Mouse (Mus musculus): ENCODE results near the gene Fut1.
"Not testable (repeated sequence)": the region's sequence is repeated elsewhere in the genome, so short reads cannot be mapped to it uniquely, and the experiment has no call there.

Gene Fut1

DNA sequence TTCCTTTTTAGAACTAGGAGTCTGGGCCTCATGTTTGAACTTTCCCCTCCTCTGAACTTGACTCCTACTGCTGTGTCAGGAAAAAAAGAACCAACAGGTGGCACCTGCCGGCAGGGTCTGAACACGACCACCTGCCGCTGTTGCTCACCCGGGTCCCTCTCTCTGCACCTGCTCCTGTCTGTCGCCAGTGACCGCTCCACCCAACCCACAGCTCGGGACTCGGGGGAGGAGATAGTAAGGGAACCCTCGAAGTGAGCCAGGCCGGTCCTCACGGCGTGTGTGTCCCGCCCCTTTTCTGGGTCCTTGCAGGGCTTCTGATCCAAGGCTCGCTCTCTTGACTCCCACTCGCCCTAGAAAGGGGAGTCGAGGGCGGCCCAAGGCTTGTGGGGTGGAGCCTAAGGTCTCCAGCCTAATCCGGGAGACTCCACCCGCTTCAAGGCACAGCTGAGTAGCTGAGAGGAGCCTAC, 22.5 kb downstream of the Fut1 start, which contains the start of gene Mamstr:
Gene Mamstr, plus strand, starts transcription at position 417 of the 467 bp plus-strand sequence.
- no peak for DNase-seq (ENCODE audit: low spot score)

DNA sequence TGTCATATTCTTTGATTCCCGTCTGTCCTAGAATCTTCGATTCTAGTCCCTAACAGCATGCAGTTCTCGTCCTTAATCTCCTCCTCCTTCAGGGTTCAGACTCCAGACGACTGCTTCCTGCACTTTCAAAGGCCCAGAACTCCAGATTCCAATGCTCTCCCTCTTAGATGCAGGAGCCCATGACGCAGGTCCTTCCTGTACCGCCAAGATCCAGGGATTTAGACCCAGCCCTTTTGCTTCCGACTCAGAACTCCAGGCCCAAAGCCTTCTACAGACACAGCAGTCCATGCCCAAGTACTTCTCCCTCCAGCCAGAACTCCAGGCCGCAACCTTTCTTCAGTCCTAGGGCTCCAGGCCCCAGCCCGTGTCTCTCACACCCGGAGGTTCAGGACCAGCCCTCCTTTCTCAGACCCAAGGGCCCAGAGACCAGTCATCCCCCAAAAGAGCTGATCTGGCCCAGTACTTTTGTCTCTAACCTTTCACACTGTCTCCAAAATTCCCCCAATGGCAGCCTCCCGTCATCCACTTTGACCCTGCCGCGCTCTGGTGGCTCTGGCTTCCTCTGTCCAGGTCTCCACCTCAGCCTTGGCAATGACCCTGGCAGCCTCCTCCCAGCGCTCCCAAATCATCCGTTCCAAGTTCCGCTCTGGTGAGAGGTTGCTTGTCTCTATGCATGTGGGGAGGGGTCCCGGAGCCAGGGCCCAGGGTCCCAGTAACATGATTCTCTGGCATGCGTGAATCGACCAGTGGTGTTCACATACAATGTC, 23.3 kb downstream of the Fut1 start:
- no peak for DNase-seq (ENCODE audit: low spot score)

DNA sequence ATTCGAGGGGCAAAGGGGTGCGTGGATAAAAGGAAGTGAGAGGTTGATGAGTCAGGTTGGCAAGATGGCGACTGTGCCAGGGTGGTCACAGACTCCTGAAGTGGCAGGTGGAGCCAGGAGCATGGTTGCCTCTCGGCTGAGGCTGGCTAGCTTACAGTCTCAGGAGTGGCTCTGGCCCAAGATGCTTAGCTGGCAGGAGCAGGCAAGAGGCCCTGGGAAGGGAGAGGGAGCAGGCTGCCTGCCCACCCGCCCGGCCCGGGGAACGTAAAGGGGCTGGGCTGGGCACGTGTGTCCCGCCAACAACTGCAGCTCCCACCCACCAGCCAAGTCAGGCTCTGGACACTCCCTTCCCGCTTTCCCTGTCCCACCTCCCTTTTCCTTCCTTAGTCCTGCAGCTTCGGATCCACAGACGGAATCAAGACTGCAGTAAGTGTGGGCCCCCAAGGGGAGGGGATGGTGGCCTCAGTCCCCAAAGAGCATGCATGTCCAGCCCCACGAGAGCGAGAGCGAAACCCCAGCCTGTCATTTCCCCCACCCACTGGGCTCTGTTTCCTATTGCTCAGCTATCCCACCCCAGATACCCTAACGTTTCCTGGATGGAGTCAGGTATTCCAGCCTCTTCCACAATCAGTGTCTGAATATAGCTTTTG, 24.4 kb downstream of the Fut1 start:
- no peak for DNase-seq (ENCODE audit: low spot score)

DNA sequence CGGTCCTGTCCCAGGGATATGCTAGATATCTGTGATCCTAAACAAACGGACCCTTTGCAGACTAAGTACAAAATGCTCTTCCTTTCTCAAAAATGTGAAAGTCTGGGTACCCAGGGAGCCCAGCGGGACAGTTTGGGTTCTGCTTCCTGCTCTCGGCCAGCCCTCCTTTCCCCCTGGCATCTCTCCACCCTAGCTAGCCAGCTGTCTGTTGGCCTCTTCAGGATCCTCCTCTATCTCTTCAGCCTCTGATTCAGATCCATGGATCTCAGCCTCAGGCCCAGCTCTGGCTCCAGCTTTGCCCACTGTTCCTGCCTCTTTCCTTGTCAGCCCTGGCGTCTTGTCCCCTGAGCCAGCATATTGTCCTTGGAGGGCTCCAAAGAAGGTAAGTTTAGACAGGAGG, 25.0 kb downstream of the Fut1 start:
- DNase-seq (ENCODE audit: low spot score): no peak

DNA sequence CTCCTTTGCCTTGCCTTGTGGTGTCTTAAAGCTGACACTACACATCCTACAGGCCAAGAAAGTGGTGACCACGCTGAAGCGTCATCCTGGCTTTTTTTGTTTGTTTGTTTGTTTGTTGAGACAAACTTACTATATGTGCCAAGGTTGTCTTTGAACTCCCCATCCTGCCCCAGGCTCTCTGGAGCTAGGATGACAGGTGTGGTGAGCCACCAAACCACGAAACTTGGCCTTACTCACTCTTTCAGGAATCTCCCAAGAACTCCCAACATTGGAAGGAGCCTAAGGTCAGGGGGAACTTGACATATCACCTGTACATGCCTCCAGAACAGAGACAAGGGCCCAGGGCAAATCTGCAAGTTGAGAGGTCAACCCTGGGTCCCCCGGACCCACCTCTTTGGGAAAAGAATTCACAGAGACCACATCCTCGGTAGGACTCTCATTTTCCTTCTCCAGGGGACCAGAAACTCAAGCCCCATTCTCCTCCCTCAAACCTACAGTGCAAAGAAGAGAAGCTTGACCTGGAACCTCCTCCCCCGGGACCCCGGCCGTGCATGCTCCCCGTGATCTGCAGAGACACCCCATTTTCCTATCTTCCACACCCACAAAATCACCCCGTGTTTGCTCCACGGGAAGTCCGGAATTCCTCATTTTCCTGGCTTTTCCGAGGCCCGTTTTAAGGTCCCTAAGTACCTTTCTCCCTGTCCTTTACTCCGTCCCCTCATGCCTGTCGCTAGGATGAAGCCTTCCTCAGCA, 25.6 kb downstream of the Fut1 start:
- no peak for DNase-seq (ENCODE audit: low spot score)

DNA sequence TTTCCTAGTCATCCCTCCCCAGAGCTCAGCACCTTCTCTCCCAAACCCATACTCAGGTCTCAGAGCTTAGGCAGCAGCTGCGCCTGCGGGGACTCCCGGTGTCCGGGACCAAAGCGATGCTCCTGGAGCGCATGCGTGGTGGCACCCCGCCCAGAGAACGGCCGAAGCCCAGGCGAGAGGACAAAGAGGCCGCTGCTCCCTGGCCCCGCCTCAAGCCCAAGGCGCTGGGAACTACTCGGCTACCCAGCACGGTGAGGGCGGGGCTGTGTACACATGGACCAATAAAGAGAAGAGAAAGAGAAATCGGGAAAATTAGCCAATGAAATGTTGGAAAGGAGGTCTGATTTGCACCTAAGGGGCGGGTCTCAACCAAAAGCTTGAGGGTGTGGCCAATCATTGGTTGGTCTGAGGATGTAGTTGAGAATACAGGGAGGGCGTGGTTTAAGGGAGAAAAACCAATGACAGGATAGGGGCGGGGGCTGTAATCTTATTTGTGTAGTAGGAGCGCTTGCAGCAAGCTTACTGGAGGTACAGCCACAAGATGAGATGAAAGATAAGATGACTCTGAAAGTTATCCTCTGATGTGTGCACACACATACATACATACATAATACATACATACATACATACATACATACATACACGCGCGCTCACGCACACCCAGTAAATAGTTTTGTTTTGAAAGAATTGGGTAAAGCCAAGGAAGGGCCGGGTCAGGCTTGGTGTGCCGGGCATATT, 26.5 kb downstream of the Fut1 start:
- DNase-seq (ENCODE audit: low spot score): peak; percentile 94

DNA sequence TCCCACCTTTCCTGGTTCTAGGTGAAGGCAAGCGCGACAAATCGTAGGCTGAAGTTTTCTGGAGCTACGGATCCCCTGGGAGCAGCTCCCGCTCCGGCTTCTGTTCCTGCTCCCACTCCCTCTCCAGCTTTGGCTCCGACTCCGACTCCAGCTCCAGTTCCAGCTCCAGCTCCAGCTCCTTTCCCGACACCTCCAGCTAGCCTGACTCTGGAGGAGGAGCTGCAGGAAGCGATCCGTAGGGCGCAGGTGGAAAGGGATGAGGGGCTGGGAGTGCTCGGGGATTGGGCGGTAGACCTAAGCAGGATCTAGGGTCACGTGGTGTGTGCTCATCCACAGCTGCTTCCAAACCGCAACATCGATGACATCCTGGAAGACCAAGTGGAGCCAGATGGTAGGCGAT, 27.1 kb downstream of the Fut1 start:
- DNase-seq (ENCODE audit: low spot score): peak; percentile 78

DNA sequence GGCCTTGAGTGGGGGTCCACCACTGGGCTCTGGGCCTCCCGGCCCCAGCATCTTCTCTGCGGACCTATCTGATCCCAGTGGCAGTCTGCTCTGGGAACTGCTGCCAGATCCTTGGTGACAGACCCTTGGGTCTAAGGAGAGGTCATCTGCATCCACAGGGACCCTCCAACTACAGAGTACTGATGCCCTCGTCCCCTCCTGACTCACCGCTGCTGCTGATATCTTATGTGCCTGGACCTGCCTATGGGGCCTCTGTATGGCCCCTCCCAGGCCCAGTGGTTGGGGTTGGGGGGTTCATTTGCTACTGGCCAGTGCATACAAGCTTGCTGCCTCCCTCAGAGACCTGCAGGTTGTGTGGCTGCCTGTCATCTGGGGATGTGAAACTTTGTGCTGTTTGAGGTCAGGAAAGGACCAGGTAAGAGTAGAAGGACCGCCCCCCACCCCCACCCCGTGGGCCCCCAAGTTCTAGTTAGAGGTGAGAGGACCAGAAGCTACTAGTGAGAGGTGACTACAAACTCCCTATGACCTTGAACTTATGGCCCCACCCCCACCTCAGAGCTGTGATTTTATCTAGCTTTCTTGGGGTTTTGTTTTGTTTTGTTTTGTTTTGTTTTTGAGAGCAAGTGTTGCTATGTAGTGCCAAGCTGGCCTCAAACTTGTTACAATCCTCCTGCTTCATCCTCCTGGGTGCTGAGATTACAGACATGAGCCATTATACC, 27.9 kb downstream of the Fut1 start:
- no peak for DNase-seq (ENCODE audit: low spot score)

DNA sequence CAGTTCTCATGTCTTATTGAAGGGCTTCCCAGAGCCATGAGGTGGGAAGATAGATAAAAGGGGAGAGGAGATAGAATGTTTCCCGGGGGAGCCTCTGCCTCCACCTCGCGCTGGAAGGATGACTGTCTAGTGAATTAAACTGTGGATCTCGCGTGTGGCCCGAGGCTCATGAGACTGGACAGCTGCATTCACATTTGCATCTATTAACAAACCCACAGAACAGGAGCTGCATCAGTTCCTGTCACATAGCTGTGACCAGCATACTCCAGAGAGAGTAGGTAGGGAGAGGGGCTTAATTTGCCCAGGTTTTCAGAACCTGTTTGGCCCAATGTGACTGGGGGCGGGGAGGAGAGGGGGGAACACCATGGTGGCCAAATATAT, 28.5 kb downstream of the Fut1 start:
- DNase-seq (ENCODE audit: low spot score): no peak

DNA sequence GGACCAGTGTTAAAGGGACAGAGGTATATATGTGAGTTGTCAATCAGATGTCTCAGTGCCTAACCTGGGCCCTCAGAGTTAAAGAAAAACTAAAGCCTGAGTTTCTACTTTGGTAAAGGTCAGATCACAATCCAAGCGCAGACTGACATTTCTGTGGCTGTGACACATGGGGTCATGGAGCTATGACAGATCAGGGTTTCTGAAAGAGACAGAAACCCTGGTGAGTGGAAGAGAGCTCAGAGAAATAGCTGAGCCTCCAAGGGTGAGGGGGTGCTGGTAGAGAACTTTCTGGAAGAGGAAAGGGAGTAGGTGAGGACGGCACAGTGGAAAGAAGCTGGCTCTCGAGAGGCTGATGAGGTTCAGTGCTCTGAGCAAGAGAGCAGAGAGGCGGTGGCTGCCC, 29.6 kb downstream of the Fut1 start:
- DNase-seq (ENCODE audit: low spot score): no peak

DNA sequence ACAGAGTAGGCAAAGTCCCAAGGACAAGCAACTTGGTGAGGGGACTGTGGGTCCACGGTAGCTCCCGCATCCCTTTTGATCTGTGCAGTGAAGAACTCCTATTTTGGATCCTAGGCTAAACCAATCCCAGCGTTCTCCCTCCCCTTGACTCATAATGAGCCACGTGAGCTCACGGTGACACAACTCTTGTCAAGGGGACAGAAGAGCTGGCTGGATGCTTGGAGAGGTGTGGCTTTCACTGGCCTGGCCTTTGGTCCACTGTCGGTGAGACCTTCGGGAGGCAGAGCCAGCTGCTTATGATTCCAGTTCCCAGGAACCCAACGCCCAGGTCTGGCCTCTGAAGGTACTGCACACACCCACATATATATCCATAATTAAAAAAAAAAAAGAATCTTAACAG, 32.3 kb downstream of the Fut1 start:
- DNase-seq (ENCODE audit: low spot score): no peak

DNA sequence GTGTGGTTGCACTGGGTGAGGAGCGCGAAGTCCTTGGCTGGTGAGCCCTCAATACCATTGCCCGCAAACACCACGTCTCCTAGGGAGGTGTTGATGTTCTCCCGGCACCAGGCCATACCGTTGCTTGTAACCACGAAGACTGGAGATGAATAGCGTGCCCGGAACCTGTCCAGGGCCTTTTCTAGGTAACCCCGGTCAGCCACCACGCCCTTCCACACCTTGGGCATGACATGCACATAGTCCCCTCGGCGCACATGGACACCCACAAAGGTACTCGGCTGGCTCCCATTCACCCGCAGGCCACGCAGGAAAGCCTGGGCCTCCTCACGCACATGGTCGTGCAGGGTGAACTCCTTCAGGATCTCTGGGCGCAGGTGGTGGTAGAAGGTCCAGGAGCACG, 33.4 kb downstream of the Fut1 start:
- not testable (repeated sequence) for DNase-seq (ENCODE audit: low spot score)

DNA sequence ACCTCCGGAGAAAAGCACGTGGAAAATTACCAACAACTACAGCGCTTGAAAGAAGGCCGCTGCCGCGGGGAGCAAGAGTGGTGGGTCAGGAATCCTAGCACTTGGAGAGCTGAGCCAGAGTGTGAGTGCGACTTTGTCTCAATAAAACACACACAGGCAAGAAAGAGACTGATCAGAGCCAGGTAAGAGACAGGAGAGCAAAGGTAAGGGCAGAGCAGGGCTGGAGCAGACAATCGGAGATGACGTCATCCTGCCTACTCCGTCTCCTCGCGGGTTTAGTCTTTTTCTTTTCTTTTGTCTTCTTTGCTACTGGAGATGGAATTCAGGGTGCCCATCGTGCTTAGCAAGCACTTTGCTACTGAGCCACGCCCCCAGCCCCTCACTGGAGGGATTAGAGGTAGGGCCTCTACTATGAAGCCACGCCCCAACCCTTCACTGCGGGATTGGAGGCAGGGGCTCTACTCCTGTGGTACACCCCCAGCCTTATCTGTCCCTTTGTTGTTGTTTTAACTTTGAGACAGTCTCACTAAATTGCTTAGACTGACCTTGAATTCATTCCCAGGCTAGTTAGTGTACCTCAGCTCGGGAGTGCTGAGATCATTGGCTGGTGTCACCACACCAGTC, 37.4 kb downstream of the Fut1 start:
- no peak for DNase-seq (ENCODE audit: low spot score)

DNA sequence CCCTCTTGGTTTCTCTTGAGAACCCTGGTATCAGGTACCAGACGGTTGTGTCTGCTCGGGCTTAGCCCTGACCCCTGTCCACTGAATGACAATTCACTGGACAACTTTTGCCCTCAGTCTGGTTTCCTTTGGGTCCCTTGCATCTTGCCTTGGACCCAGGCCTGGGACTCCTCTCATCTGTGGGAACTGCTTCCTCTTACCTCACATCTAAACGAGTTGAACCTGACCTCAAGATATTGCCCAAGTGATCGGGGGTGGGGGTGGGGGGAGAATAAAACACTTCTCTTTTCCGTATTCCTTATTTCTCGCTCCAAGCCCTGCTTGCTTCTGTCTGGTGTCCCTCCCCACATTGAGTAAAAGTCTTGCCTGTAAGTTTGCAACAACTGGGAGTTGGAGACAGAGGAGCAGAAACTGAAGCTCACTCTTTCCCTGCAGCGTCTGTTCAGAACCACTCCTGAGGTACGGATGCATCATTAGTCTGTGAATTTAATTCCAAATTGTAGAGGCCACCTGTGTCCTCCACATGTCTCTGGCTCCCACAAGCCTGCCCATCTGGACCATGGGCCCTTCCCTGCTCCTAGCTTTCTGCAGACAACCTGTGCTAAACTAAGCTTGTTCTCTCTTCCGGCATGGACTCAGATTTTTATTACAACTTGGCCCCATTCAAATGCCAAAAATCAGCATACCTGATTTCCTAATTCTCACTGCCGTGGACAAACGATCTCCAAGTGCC, 43.8 kb downstream of the Fut1 start:
- DNase-seq (ENCODE audit: low spot score): no peak

DNA sequence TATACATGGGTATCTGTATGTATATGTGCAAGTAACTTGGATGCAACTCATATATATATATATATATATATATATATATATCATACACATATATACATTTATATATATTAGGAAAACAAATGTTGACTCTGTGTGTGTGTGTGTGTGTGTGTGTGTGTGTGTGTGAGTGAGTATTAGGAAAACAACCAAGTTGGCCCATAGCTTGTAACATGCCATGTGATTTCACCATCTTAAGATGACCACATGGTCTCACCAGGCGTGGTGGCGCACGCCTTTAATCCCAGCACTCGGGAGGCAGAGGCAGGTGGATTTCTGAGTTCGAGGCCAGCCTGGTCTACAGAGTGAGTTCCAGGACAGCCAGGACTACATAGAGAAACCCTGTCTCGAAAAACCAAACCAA, 44.6 kb downstream of the Fut1 start:
- DNase-seq (ENCODE audit: low spot score): not testable (repeated sequence)

DNA sequence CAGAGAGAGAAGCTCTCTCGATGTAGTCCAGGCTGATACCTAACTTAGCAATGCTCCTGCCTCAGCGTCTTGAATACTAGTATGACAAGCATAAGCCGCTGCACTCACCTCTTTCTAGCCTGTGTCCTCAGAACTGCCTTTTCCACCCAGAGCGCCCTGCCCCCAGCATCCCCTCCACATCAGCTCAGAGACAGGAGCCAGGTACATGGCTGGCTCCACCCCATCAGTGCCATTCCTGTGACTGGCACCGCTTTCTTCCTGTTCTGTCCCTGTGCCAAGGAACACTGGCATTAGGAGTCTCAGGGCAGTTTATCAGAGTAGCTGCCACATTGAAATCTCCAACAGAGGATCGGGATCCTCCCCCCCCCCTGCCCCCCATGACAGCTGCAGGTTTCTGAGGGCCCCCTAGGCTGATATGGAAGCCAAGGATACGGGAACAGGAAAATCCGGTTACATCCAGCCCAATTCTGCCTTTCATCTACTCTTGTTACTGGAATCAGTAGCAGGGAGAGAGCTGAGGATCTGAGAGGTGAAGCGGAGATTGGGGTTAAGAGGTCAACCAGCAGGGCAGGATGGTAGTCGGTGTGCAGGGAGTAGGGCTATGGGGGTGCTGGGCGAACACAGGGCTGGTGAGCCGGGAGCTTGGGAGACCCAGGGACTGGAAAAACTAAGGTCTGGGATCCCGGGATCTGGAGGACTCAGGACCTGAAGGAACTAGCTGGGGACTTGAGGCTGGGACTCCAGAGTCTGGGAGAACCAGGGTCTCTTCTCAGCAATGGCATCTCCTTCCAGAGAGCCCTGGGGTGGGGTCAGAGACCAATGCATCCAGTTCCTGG, 48.4 kb downstream of the Fut1 start:
- no peak for DNase-seq (ENCODE audit: low spot score)

DNA sequence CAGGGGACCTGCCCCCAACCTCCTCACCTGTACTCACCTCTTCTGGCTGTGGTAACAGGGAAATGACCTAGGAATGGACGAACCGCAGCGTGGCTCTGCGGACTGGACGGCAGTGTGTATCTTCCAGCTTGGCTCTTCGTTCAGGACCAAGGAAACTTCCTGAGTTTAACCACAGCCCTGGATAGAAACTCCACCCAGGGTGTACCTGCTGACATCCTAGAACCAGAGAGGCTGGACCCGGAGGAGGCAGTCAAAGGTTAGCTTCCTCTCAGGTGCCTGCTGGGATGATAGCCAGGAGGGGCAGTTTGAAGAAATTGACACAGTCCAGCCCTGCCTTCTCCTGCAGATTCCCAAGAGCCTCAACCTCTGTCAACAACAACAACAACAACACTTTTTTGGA, 49.1 kb downstream of the Fut1 start, which contains the start of gene Fut2:
Gene Fut2, minus strand, starts transcription at position 234 of the 400 bp plus-strand sequence.
- no peak for DNase-seq (ENCODE audit: low spot score)

DNA sequence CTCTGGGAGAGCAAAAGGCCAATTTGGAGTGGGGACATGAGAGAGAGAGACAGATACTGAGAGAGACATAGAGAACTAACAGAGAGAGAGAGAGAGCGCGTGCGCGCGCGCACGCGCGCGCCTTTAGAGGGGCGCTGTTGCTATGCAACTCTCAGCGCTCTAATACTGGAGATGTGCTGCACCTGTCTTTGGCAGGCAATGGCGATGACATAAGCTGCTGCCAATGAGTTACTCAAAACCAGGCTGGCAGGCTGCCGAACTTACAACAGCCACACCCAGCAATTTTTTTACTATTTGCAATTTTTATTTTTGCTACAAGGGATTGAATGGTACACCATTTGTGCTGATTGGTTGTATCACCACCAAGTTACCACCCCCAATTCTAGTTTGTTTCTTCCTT, 50.7 kb downstream of the Fut1 start:
- DNase-seq (ENCODE audit: low spot score): no peak

DNA sequence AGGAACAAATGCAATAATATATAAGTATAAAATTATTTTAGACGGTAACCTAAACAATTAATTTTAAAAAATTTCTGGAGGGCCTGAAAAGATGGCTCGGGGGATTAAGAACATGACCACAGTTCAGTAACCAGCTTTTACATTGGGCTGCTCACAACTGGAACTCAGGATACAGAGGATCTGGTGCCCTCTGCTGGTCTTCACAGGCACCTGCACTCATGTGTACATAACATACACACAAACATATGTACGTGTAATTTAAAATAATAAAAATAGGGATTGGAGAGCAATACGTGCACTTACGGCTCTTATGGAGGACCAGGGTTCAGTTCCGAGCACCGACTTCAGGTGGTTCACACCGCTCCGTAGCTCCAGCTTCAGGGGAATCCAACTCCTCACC, 51.8 kb downstream of the Fut1 start:
- DNase-seq (ENCODE audit: low spot score): no peak

All from left cerebral cortex, adult 11 months (tissue).